Mouse (Mus musculus) 3134 (cell line): ENCODE results near the gene Rnf6.
A peak's percentile ranks its signal among the peaks of the same experiment; 100 is the strongest.

Experiments used
- DNase-seq: peaks from one replicate; pipeline ENCODE4 v3.0.0-alpha.2; 2011; ENCODE audit warnings: low spot score; ENCODE audit not compliant: insufficient read length; ENCODE audit errors: extremely low read depth

Rnf6 gene

DNA sequence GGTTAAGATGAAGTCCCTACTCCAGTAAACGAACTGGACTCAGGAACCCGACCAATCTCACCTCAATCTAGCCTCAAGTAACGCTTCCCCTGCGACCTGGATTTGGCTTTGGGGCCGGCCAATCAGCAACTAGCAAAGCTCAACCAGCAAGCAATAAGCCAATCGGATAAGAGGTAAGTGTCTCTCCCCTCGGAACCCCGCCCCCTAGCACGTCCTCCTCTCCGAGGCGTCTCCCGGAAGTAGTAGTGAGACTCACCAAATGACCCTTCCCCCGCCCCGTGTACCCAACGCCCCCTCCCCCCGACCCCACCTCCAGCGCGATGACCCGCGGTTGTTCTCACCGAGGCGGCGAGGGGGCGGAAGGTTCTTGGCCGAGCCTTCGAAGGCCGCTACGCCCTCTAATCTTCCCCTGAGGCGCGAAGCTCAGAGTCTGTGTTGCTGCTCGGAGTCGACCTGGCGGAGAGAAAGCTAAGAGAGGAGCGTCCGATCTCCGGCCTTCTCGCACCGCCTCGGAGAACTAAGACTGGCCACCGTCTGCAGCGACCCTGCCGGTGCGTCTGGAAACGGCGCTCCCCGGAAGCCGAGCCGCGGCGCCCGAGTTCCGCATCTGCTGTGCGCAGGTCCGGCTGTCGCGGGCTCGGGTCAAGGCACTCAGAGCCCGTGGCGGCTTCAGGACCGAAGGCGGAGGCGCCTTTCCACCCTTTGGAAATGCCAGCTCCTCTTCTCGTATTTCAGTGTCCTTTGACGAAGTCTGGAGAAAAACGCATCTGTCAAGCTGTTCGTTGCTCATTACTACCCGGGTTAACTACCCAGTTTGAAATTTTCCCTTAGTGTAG is at the start of gene Rnf6:
TSS of gene Rnf6 (minus strand) at position 677 of the 836 bp plus-strand sequence.
- DNase-seq: peak; percentile 90

DNA sequence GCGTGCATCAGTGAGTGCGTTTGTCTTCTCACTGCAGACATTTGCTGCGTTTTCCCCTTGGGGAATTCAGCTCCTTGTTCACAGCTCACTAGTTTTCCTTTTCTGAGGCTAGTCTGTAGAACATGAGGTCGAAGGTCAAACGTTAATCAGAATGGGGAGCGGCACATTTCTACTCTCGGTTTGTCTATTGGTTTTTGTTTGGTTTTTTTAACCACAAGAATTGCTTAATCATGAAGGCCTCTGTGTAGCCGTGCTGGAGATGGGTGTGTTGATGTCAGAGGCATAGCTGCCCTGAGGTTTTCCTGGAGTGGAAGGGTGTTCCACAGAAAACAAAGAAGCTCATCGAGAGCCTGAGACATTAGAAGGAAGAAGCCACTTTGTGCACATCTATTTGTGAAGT is 49.2 kb upstream of the Rnf6 start:
- peak; percentile 39 for DNase-seq

DNA sequence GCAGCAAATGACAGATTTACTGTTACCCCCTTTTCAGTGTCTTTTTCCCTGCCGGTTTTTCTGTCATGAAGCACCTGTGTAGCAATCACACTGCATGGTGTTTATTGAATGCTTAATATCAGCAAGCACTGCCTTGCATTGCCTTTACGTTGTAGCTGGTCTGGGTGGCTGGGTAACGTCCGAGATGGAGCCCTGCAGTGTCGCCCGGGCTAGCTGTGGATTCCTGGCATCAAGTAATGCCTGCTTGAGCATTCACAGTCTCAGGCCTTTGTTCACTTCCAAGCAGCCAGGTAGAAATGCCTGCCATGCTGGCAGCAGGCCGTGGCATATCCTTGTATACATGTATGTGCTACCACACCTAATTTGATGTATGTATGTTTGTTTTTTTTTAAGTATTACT is 46.4 kb upstream of the Rnf6 start:
- no peak for DNase-seq

- DNase-seq: no peak
These were observed 44.7 kb upstream of the Rnf6 start for GRCm38 (mm10) chr5:146265934-146266591.

DNA sequence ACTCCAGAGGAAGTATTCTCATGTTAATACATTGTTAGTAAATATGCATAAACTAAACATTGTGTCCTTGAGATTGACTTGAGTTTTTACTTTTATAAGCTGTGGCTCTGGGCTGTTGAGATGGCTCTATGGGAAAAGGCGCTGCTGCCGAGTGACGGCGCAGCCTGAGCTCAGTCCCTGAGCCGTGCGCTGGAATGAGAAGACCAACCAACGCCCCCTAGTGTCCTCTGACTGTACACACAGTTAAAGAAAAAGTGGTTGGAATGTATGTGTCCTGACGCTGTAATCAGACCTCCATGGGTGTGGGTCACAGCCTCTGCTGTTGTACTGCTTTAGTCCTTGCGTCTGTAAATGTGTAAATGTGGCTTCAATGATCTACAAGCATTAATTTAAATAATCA is 38.6 kb upstream of the Rnf6 start:
- DNase-seq: no peak

DNA sequence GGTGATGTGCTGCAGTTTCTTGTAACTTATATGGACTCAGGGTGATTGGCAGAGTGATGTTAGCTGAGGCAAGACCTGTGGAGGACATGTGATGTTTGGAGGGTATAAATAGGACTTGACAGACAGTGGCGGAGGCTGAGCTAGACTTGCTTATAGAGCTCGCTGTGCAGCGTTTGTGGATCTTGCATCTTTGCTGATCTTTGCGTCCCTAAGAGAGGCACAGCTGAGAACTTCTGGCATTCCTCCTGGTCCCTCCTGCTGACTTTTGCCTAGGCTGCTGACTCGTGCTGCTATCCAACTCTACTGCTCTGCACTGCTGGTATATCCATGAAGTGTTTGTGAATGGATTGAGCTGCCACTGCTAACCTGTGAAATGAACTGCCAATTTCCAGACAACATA is 32.3 kb upstream of the Rnf6 start:
- DNase-seq: no peak

DNA sequence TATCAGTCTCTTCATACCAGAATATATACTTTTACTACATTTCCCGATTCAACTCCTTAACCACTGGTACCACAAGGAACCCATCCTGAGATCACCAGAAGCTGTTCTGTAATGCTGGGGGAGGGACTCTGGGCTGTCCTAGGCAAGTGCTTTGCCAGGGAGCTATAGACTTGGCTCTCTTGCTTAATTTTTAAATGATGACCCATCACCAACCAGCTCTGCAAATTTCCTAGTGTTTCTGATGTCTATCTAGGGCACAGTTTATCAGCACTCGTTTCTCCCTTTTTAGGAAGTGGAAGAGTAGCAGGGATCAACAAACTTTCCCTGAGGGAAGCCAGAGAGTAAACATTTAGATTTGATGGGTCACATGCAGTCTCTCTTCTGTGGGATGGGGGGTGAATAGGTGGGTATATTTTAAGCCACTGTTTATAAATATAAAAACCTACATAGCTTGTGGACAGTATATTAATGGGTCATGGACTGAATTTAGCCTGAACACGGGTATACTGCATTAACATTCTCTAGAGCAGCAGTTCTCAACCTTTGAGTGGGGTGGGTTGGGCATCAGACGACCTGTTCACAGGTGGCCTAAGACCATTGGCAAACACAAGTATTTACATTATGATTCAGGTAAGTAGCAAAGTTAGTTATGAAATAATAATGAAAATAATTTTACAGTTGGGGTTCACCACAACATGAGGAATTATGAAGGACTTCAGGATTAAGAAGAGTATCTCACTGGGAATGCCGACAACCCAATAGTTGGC is 30.5 kb upstream of the Rnf6 start:
- no peak for DNase-seq

GRCm38 (mm10) chr5:146250369-146251075 is 29.2 kb upstream of the Rnf6 start:
- no peak for DNase-seq

DNA sequence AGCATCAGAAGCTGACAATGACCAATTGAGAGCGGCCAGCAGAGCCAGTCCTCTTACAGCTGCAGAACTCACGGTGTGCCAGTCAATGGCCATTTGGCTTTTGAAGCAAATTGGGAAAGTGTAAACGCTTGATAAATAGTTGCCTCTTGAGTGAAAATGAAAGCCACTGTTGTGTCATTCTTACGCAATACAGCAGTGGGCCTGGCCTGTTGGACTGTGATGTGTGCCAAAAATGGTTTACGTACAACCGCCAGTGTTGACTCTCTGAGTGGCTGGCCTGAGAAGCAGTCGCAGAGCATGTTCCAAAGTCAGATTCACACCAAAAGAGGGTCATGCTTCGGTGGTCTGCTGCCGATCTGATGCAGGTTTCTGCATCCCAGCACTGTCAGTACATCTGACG is 27.4 kb upstream of the Rnf6 start:
- peak; percentile 31 for DNase-seq

GRCm38 (mm10) chr5:146247709-146248108 is 26.4 kb upstream of the Rnf6 start:
- DNase-seq: no peak

- no peak for DNase-seq
These were observed 25.0 kb upstream of the Rnf6 start for GRCm38 (mm10) chr5:146246386-146246785.

GRCm38 (mm10) chr5:146245646-146246370 is 24.5 kb upstream of the Rnf6 start:
- DNase-seq: no peak

DNA sequence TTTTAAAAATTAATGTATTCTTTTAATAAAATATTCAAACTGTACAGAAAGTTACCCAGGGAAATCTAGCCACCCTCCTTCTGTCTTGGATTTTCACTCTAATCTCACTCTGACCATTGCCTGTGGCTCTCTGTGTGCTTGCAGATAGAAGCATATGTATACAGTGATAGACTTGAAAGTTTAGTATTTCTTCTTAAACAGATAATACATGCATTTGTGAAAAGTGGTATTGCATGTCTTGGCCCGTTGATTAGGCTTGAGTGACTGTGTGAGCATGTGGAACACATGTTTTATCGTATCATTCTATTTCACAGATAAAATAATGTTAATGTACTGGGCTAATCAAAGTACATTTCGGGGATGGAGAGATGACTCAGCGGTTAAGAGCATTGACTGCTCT is 23.8 kb upstream of the Rnf6 start:
- no peak for DNase-seq

DNA sequence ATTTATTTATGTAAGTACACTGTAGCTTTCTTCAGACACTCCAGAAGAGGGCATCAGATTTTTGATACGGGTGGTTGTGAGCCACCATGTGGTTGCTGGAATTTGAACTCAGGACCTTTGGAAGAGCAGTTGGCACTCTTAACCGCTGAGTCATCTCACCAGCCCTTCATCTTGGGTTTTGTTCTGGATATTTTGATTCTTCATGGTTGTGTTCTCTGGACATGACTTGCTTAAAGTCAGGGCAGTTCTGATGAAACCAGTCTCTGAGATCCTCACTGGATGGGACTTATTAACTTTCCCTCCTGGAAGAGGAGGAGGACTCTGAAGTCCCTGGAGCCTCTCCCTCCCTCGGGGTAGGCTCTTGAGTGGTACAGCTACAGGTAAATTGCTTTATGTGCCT is 19.8 kb upstream of the Rnf6 start:
- peak; percentile 51 for DNase-seq

DNA sequence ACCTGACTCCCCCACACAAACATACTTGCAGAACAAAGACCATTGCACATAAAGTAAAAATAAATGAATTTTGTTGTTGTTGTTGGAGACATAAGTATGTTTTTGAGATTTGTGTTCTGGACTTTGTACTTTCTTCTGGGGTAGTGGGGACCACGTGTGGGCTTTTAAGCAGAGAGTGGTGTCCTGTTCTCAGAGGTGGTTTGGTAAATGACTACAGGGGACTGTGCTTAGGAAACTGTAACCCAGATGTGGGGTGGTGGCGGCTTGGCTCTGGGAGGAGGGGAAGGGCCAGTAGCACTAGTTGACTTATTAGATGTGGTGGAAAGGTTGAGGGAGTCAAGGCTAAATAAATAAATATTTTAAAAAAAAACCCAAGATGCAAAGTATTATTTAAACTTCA is 19.4 kb upstream of the Rnf6 start:
- DNase-seq: no peak

GRCm38 (mm10) chr5:146238274-146238673 is 16.9 kb upstream of the Rnf6 start:
- no peak for DNase-seq

DNA sequence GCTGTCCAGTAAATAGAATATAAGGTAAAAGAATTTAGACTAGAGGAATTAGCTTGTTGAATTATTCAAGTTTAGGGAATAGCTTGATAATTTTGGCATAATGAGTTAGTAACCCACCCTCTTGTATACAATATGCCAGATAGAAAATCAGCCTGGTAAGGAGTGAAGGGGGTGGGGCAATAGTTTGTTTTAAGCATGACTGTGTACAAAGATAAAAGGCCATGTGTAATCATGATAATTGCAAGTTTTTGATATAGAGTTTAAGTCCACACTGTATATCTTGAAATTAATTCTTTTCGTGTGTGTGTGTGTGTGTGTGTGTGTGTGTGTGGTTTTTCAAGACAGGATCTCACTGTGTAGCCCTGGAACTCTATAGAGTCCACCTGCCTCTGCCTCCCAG is 13.0 kb upstream of the Rnf6 start:
- DNase-seq: no peak

GRCm38 (mm10) chr5:146232816-146233215 is 11.5 kb upstream of the Rnf6 start:
- DNase-seq: no peak

GRCm38 (mm10) chr5:146232056-146232675 is 10.8 kb upstream of the Rnf6 start:
- no peak for DNase-seq

GRCm38 (mm10) chr5:146231655-146231996 is 10.3 kb upstream of the Rnf6 start:
- peak; percentile 72 for DNase-seq
